Mouse (Mus musculus) ES-E14 (cell line): ENCODE measurements at regions not wholly inside any gene's neighbourhood (a gene's known extent, or its start where the extent isn't known, plus 50 kb on each side); places are given as distances from the start of the nearest gene placed in this dataset.

ENCODE experiments used
- CHD2 ChIP-seq: IDR thresholded peaks from 2 replicates; pipeline ENCODE4 v1.6.1; 2014; ENCODE audit warnings: mild to moderate bottlenecking, low read depth, low read length, inconsistent platforms
- MAFK ChIP-seq: IDR thresholded peaks from 2 replicates; pipeline ENCODE4 v1.6.1; 2014; ENCODE audit warnings: mild to moderate bottlenecking, low read depth, low read length, inconsistent platforms; ENCODE audit not compliant: insufficient read depth
- ZC3H11A ChIP-seq: IDR thresholded peaks from 2 replicates; pipeline ENCODE4 v1.6.1; 2012; ENCODE audit warnings: low read depth, mild to moderate bottlenecking, inconsistent platforms, low read length, borderline replicate concordance
- ZNF384 ChIP-seq: IDR thresholded peaks from 2 replicates; pipeline ENCODE4 v1.6.1; 2012; ENCODE audit warnings: low read depth, low read length, inconsistent platforms

DNA sequence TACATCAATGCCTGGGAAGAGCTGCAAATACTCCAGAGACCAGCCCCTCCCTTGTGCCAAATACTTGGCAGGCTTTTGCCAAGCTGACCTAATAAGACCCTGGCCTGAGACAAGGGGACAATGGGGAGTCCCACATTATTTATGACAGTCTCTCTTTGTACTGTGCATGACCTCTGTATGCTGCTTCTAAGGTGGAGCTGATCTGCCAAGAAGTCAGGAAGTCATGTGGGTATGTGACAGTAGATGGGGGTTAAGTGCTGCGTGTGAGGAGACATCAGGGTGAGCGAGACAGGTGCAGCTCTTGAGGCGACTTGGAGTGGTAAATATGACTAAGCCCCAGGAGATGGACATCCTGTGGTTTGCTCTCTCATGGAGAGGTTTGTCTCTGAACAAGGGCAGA is 209.1 kb downstream of the 1500009L16Rik start:
- TF ChIP-seq CHD2 (no peak), MAFK (no peak), ZNF384 (no peak), ZC3H11A (no peak)
